Mouse (Mus musculus) B cell, adult 67 days (primary cell): ENCODE results near the gene Gm20458. TPM values are rescaled to one million over a fixed set of nuclear protein-coding genes. Genes with fewer than 3 reads are reported as not detected.

ENCODE experiments used
- total RNA-seq, 2 experiments: library from RNA; stranded (reverse); gene quantifications; 4 replicates each; pipeline ENCODE4 v1.2.4; 2023

Gm20458 gene
- total RNA-seq: 1 to 10 TPM in 1 of 2 experiments, not detected in 1; 2.3 TPM

DNA sequence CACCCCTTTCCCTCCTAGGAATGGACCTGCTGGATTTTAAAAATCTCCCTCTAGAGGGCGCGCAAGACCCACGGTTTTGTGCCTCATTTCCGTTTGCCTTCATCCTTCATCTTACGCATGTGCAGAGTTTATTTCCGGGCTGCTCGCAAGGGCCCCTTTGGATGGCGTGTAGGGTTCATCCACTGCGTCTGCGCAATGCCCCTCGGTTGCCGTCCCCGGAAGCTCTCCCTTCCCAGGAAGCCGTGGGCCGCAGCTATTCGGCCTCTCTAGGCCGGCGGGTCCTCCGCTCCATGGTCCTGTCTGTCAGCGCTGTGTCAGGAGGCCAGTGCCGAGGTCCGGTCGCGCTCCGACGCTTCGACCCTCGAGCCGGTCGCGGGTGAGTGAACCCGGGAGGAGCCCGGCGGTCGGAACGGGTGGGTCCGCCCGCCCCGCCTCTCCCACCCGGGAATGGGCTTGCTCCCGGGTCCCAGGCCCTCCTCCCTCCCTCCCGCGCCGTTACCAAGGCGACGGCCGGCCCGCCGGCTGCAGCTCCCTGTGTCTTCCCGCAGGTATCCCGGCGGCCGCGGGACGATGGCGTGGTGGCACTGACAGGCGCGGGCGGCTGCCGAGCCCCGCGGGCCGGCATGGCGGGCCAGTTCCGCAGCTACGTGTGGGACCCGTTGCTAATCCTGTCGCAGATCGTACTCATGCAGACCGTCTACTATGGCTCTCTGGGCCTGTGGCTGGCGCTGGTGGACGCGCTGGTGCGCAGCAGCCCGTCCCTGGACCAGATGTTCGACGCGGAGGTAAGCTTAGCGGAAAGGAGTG is at the start of gene Gm20458:
Gene Gm20458, plus strand, starts transcription at position 223 of the 807 bp plus-strand sequence.

DNA sequence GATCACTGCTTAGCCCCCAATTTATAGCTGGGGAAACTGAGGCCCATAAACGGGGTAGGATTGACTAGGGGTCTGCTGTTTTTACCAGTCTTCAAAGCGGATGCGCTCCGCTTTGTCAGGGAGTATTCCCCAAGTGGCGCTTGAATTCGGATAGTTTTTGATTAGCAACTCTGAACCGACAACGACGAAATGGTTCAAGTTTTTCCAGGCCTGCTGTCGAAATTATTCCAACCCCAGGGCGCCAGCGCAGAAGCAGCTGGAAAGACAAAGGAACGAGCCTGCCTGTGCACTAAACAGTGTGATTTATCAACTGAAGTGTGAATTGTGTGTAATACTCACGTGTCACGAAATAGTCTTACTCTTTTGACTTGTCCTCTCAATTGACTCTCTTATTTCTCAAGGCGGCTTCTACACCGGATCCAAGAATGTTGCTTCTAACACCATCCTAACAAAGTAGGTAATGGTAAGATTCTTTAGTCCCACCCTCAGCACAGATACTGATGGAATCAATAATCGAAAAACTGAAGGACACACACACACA is 17.2 kb upstream of the Gm20458 start, which contains the start of gene Sdc4:
Gene Sdc4, minus strand, starts transcription at position 428 of the 541 bp plus-strand sequence.

DNA sequence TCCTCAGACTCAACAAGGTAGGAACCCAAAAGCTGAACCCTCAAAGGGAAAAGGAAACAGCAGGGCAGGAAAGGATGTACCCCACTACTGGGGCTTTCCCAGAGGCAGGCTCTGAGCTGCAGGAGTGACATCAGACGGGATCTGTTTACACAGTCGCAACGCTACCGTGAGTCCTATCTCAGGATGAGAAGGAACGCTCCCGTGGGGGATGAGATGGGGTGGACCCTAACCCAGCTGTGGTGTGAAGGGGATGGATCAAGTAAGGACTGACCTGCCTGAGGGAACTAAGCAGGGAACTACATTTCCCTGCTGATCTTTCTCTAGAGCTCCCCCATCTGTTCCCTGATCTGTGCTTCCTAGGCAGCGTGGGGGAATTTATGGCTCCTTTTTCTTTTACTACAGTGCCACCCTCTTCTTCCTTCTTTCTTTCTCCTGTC is 3.9 kb upstream of the Gm20458 start, which contains the start of gene Sys1:
Gene Sys1, plus strand, starts transcription at position 101 of the 437 bp plus-strand sequence.

DNA sequence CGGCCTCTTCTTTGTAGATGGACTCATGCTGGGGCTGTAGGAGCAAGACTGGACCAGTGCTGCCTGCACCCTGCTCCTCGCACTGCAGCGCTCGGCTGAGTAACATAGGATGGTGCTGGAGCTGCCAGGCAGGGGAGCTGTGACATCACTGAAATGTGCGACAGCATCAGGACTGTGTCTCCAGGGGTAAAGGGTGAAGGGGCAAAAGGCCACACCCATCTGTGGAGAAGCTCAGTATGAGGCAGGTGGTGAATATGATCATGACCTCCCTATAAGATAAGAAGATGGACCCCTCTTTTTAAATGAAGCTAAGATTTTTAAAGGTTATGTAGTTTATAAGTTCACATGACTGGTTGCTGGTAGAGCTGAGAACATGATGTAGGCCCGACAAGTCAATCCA is 12.9 kb downstream of the Gm20458 start, which contains the start of gene Trp53tg5:
Gene Trp53tg5, minus strand, starts transcription at position 101 of the 400 bp plus-strand sequence.

DNA sequence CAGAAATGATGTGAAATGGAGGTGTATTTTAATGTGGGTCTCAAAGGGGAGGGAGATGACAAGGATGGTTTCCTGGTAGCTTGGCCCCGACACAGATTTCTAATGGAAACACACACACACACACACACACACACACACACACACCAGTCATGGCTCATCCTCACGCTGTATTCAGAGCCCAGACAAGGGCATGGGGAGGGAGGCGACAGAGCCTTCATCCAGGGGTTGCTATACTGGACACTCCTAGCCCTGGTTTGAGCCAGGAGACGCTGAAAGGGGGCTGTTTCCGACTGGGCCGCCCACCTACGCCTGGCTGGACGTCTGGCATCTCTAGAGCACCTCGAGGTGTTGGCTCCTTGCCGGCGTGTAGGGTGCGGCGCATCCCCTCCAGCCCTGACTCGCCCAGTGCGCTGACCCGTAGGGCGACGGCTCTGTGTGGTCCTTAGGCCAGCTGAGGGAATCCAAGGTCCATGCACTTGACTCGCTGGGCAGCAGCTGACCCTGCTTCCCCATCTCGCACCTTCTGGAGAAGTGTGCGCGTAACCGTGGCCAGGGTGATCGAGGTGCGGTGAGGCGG is 25.0 kb downstream of the Gm20458 start, which contains the start of gene Dbndd2:
Gene Dbndd2, plus strand, starts transcription at position 426 of the 577 bp plus-strand sequence.

DNA sequence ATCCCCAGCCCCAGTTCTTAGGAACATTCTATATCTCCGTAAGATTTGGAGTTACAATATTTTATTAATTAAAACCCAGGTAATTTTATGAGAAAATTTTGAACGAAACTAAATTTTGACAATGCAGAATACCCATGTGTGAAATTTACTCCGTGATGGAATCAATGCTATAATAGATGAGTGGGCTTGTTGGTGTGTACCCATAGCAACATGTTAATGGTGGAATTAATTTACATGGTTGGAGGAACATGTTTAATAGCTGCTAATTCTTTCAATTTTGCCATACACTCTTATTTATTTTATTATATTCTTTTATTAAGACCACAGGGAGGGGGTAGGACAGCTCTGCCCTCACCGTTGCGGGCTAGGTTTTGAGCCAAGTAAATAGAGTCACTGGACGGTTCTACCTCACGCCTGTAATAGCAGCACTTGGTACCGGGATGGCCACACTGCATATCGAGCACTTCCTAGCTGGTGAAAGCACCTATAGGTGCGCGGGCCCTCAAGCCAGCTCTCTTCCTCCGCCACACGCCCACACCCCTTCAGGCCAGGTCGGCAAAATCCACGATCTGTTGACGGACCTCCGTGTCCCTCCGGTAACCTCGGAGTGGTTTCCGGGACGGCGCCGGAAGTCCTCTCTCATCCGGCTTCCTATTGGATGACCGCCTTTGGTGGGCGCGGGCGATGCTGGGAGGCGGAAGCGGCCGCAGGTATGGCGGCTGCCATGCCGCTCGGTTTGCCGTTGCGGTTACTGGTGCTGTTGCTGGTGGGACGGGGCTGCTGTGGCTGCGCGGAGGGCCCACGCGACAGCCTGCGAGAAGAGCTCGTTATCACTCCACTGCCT is 36.3 kb downstream of the Gm20458 start, which contains the start of gene Pigt:
Gene Pigt, plus strand, starts transcription at position 674 of the 844 bp plus-strand sequence.

Other genes with a start within 250 kb of the Gm20458 start
- not detected for gene Wfdc15b, start 239.3 kb upstream of the Gm20458 start, total RNA-seq
- gene Svs2, start 222.5 kb upstream of the Gm20458 start, total RNA-seq: not detected
- gene Svs3b, start 204.3 kb upstream of the Gm20458 start, total RNA-seq: not detected
- not detected for gene Svs4, start 182.5 kb upstream of the Gm20458 start, total RNA-seq
- not detected for gene Svs3a, start 171.7 kb upstream of the Gm20458 start, total RNA-seq
- not detected for gene Svs6, start 144.2 kb upstream of the Gm20458 start, total RNA-seq
- not detected for gene Svs5, start 128.2 kb upstream of the Gm20458 start, total RNA-seq
- gene Slpi, start 71.9 kb upstream of the Gm20458 start, total RNA-seq: 1 to 10 TPM; 3.2 to 3.5 TPM
- gene Rbpjl, start 57.8 kb upstream of the Gm20458 start, total RNA-seq: under 1 TPM; 0.29 to 0.59 TPM
- gene Matn4, start 55.8 kb upstream of the Gm20458 start, total RNA-seq: under 1 TPM; 0.36 to 0.64 TPM
- gene Sdc4, start 17.1 kb upstream of the Gm20458 start, total RNA-seq: 100 to 1,000 TPM; 156 to 168 TPM
- 10 to 100 TPM; 58.9 to 62.8 TPM for gene Sys1, start 4.0 kb upstream of the Gm20458 start, total RNA-seq
- gene Trp53tg5, start 12.8 kb downstream of the Gm20458 start, total RNA-seq: not detected
- gene Dbndd2, start 25.1 kb downstream of the Gm20458 start, total RNA-seq: 1 to 10 TPM; 6.5 to 9.3 TPM
- 10 to 100 TPM; 72.9 to 79.0 TPM for gene Pigt, start 36.6 kb downstream of the Gm20458 start, total RNA-seq
- gene Wfdc2, start 101.4 kb downstream of the Gm20458 start, total RNA-seq: not detected
- gene Spint3, start 112.5 kb downstream of the Gm20458 start, total RNA-seq: not detected
- not detected for gene Wfdc6a, start 124.5 kb downstream of the Gm20458 start, total RNA-seq
- gene Eppin, start 132.6 kb downstream of the Gm20458 start, total RNA-seq: not detected
- gene Wfdc6b, start 152.6 kb downstream of the Gm20458 start, total RNA-seq: not detected
- gene Wfdc8, start 152.7 kb downstream of the Gm20458 start, total RNA-seq: not detected
- gene Wfdc16, start 177.8 kb downstream of the Gm20458 start, total RNA-seq: not detected
- gene Wfdc10, start 195.1 kb downstream of the Gm20458 start, total RNA-seq: not detected
- gene Wfdc9, start 195.6 kb downstream of the Gm20458 start, total RNA-seq: not detected
- gene Wfdc11, start 213.1 kb downstream of the Gm20458 start, total RNA-seq: not detected
- not detected for gene Wfdc13, start 224.1 kb downstream of the Gm20458 start, total RNA-seq
- gene Spint4, start 237.5 kb downstream of the Gm20458 start, total RNA-seq: not detected